Mouse (Mus musculus) retina, embryonic 14.5 days (tissue): ENCODE measurements around the gene Tmem159.

Experiments
- DNase-seq: peaks from one replicate; pipeline ENCODE4 v3.0.0-alpha.2; 2015; ENCODE audit warnings: low spot score

The Tmem159 gene

GRCm38 (mm10) chr7:120102164-120102972, at the start of gene Tmem159:
Gene Tmem159 (plus strand): TSS chr7:120102353.
- DNase-seq = peak; percentile 93

DNA sequence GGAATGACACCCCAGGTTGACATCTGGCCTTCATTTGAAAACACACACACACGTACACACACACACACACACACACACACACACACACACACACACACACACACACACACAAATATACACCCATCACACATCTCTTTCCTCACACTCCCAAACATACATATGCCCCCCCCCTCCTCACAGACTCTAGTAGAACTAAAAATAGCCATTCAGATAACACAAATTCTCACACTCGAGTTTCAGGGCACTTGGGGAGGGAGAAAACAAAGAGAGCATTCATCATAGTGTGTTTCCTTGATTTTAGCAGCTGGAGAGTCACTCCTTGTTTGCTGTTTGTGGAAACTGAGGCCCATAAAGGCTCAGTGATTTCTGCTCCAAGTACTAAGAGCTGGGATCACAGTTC, 48.1 kb upstream of the Tmem159 start:
- DNase-seq = no peak

DNA sequence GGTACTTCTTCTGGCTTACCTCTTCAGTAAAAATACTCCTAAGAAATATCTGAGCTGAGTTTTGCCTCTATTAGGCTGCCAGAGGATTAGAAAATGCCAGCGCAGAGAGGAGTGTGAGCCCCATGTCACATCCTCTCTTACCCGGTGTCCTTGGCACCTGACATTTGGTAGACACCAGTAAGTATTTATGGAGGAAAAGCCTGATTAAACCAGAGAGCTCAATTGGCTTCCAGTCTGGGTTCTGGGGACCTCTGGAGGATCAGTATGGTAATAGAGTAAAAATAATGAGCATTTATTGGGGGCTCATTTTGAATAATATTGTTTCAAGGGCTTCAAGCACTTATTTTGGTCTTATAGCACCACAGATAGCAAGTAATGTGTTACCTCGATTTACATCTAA, 46.7 kb upstream of the Tmem159 start:
- no peak for DNase-seq

GRCm38 (mm10) chr7:120064045-120064444, 38.1 kb upstream of the Tmem159 start:
- no peak for DNase-seq

DNA sequence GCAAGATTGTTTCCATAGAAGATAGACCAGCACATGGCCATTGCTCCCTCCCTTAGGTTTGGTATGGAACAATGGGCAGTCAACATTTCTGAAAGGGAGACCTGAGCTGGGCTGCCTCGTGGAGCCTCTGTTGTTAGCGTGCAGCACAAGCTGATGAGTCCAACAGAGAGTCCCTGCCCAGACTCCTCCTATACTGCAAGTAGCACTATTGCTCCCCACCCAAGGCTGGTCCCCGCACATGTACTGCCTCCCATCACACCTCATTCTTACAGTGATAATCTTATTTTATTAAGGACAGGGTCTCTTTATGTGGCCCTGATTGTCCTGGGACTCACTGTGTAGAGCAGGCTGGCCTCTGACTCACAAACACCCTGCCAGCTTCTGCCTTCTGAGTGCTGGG, 34.0 kb upstream of the Tmem159 start:
- no peak for DNase-seq

DNA sequence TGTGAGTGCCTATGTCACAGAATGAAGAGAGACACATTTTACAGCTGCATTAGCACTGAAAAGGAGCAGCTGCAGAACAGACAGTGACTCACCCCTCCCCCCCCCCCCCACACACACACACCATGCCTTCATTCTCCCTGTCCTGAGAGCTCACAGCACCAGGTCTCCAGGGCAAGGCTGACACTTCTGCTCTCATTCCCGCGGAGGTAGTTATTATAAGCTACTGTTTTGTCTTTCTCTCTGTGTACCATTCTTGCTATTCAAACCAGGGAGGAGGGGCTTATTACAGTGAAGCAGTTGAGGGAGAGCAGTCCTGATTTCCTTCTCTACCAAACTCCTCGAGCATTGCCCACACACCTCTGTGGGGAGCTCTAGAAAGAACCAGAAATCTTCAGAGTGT, 33.0 kb upstream of the Tmem159 start:
- peak; percentile 28 for DNase-seq

DNA sequence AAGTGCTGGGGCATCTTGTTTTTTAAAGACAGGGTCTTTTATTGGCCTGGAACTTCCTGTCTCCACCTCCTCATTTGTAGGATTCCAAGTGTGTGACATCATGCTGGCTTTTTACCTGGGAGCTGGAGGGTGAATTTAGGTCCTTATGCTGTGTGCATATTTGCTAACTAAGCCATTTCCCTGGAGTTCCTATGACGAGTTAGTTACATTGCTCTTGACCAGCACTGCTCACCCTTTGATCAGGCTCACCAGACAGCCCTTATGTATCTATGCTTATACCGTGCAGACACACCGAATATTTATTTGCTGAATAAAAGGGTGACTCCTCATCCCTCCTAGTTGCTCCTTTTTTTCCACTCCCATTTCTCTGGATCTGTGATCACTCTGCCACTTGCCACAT, 22.0 kb upstream of the Tmem159 start:
- DNase-seq = no peak

- peak; percentile 9 for DNase-seq
Measured at GRCm38 (mm10) chr7:120093033-120093432, 9.1 kb upstream of the Tmem159 start.

GRCm38 (mm10) chr7:120094216-120094615, 7.9 kb upstream of the Tmem159 start:
- no peak for DNase-seq

- no peak for DNase-seq
Measured at GRCm38 (mm10) chr7:120095180-120095579, 7.0 kb upstream of the Tmem159 start, which contains the start of gene Dnah3. Gene Dnah3 (minus strand): TSS chr7:120095280.

GRCm38 (mm10) chr7:120097845-120098244, 4.3 kb upstream of the Tmem159 start:
- peak; percentile 83 for DNase-seq

GRCm38 (mm10) chr7:120098403-120098802, 3.8 kb upstream of the Tmem159 start:
- DNase-seq = peak; percentile 66

DNA sequence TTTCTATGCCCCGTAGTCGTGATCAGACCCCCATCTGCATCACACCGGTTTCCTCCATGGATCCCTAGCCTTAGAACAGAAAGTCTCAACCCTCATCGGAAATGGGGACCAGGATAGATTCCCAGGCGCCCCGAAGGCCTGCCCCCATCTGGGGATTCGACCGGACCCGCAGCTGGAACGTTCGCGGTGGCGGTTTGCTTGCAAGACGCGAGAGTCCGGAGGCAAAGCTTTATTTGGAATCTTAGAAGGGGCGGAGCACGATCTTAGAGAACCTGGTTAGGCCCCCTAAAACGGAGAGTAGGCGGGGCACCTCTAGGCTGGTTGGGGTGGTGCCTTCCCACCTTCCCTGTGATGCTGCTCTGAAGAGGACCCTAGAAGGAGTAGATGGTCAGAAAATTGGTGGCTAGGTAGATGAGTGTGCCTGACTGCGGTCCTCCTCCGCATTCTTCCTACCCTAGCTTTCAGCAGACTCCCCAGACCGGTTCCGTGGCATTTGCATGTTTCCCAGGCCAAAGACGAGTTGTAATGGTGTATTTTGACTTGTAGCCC, 940 bp downstream of the Tmem159 start:
- DNase-seq = no peak

DNA sequence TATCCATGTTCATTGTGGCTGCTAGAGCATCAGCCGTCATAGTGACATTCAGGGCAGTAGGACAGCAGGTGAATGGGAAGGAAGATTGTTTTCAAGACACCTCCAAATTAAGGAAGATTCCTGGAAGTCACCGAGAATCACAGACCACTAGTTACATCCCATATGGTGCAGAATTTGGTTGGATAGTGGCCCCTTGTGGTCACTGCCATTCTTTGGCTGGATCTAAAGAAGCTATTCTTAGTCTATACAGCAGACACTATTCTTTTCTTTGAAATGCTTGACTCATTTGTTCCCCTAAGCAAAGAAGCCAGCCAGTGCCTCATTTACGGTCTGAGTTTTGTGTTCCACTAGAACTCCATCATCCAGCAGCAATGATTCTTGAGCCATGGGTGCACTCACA, 2.8 kb downstream of the Tmem159 start:
- DNase-seq = peak; percentile 51

- no peak for DNase-seq
Measured at GRCm38 (mm10) chr7:120106356-120106755, 4.2 kb downstream of the Tmem159 start.

- no peak for DNase-seq
Measured at GRCm38 (mm10) chr7:120109676-120110075, 7.5 kb downstream of the Tmem159 start.

GRCm38 (mm10) chr7:120116976-120117375, 14.8 kb downstream of the Tmem159 start:
- DNase-seq = no peak

DNA sequence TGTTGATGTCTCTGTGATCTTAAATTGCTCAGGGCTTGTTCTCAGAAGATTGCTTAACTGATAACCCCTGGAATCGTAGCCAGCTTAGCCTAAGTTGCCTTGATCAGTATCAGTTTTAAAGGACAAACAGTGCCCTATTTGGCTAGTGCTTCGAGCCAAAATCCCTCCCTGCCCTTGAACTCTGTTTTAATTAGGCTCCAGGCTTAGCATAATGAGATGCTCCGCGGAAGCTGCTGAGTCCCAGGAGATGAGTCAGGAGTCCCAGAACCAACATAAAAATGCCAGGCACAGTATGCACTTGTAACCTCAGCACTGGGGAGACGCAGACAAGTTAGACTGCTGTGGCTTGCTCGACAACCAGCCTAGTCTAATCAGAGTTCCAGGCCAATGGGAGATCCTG, 15.4 kb downstream of the Tmem159 start:
- no peak for DNase-seq

DNA sequence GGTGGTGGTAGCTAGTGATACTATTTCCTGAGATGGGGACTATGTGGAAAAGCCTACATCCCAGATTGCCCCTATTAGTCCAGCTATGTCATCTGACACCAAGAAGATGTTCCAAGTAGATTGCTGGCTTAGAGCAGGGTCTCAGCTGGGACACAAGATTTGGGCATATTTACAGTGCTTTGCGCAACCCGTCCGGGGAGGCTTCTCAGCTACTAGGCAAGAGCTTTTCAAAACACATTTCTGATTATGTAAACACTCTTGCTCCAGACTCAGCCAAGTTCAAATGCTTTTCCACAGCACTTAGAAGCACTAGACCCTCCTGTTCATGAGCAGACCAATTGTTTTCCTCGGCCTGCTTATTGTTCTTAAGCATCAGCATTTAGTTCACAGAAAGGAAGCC, 21.6 kb downstream of the Tmem159 start:
- DNase-seq = no peak

- peak; percentile 90 for DNase-seq
Measured at GRCm38 (mm10) chr7:120124844-120125243, 22.7 kb downstream of the Tmem159 start.

- DNase-seq = no peak
Measured at GRCm38 (mm10) chr7:120126976-120127685, 25.0 kb downstream of the Tmem159 start.

DNA sequence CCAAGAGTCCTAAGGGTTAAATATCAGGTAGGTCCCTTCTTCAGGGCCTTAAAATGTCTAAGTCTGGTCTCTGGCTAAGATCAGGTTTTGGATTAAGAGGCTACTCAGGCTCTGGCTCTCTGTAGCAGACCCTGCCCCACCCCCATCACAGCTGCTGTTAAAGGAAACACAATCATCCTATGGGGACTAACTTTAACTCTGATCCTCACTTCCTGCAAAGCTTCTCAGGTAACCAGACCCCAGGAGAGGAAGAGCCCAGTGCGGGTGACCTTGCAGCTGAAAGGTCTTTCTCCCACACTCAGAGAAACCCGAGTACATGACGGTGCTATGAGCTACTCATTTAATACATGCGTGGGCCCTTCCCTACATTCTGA, 25.5 kb downstream of the Tmem159 start:
- DNase-seq = no peak

GRCm38 (mm10) chr7:120128951-120129350, 26.8 kb downstream of the Tmem159 start:
- DNase-seq = no peak
